Mouse (Mus musculus): ENCODE measurements around the gene Smg6. TPM values are rescaled to one million over a fixed set of nuclear protein-coding genes. Genes with fewer than 3 reads are reported as not detected.

The Smg6 gene
- total RNA-seq, 2 experiments from 2014 or later: 19.2 to 23.5 TPM

DNA sequence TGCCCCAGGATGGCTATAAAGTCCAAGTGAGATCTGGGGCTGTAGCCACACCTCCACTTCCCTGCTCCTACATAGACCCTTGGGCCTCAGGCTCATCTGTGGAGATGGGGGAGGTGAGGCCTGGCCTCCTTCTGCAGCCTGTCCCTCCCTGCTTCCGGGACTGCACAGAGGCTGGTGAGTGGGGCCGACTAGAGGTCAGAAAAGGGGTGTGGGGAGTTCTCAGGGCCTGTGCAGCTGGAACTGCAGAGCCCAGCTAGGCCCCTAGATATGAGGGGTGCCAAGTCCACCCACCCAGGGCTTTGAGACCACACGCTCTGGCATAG lies 222.2 kb downstream of the Smg6 start:
- no peak for DNase-seq

DNA sequence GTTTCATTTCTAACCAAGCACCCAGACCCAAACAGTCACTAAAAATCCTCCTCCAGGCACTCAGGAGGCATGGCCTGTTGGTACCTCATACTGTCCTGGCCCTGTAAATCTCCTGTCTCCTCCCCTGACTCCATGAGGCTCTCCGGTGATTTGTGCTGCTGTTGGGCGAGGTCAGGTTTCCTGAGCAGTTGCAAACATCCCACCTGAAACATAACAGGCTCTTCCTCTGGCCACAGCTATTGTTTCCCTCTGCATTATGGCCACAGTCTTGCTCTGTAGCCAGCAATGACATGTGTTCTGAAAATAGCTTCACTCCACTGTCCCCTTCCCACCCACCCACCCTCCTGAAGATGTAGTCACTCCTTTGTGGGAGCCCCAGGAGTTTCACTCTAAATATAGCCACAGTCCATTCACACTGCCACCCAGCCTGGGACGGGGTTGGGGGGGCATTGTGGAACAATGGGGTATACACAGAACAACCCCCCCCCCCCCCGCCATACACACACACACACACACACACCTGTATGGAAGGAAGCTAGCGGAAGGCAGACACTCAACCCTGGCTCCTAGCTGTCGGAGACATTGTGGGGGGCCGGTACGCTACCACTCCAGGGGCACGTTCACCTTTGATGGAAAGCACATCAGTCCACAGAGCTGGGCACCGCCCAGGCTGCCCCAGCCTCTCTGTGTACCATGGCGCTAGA lies 222.9 kb downstream of the Smg6 start:
- no peak for DNase-seq

DNA sequence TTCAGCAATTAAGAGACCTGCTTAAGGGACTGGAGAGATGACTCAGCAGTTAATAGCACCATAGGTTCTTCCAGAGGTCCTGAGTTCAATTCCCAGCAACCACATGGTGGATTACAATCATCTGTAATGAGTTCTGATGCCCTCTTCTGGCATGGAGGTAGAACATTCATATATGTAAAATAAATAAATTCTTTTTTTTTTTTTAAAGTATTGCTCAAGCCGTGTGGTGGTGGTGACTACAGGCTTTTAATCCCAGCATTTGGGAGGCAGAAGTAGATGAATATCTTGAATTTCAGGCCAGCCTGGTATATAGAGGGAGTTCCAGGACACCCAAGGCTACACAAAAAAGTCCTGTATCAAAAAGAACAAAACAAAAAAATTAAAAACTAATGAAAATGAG lies 224.7 kb downstream of the Smg6 start:
- no peak for DNase-seq

DNA sequence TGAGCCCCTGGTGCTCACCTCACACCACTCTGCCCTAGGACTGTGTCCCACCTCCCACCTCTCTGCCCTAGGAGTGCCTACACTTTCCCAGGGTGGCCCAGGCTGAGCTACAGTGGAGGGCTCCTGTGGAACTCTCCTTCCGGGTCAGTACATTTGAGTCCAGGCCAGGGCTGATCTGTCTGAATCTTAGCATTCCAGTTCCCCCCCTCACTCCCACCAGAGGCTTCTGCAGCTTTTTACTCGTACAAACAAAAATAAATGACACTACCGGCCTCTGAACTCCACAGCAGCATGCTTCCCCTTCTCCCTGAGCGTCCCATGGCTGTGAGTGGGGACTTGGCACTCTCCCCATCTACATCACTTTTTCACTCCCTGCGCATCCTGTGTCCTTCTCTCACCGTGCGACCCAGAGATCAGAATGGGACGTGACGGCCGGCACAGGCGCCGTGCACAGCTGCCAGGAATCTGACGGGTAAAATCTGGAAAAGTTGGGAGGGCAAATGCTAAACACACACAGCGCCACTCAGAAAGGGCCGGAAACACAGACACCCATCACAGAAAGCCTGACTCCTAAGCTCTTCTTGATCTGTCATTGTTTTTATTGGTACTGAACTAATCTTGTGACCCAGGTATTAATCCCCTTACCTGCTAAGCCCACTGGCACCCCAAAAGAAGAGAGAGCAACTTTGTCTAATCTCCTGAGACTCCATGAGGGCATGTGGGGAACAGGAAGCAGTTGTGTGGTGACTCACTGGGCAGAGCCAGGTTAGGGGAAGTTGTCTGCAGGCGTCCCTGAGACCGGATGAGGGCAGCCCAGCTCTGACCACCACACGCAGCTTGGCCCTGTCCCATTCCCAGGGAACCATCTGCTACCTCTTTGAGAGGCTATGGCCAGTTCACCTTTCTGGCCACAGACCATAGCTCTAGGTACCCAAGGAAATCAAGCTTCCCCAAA lies 227.3 kb downstream of the Smg6 start:
- peak; percentile 37 to 60 for DNase-seq

DNA sequence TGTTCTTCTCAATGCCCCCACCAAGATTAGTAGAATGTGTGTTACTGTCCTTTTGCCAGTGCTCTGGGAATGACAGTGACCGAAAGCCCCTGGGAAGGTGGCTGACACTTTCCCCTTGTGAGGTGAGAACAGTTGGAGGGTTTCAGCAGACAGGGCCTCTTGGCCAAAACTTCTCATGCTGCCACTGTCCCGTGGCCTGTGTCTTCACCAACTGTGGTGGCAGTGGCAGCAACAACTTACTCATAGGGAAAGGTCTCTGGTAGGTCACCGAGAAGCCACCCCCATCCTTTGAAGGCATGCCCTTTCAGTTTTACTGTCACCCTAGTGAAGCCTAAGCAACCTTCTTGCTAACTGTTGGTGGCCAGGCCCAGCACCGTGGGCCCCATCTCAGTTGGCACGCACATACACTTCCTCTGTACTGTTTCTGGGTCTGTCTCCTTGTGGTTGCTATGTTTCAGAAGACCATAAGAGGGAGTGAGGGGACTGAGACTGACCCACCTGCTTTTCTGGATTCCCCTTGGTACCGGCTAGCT lies 228.5 kb downstream of the Smg6 start:
- DNase-seq: no peak

DNA sequence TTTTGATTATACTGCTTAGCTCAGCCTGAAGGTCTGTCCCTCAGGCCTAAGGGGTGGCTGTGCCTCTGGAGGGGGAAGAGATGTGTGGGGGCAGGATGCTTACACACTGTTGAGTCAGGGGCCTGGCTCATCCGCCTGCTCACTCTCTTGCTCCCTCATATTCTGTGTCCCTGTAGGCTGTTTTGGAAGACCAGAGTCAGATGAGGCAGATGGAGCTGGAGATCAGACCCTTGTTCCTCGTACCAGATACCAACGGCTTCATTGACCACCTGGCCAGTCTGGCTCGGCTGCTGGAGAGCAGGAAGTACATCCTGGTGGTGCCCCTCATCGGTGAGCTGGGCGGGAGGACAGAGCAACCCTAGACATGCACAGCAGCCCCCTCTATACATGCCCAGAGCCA lies 230.4 kb downstream of the Smg6 start:
- DNase-seq: no peak

- no peak for DNase-seq
Observed at GRCm38 (mm10) chr11:75156416-75156815, 230.8 kb downstream of the Smg6 start.

DNA sequence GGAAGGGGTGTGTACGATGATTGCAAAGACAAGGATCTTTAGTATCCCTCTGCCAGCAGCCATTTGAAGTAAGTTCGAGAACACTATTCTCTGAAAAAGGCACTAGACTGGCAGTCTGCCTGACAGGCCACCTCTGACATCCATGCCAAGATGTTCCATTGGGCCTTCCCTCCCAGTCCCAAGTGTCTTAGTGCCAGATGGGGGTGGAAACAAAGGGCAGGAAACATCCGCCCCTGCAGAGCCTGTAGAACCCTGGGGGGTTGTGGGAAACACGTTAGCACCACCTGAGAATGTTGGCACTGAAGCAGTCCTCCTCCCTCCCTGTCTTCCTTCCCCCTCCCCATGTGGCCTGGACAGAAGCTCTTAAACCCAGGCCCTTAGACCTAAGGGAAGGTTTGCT lies 231.4 kb downstream of the Smg6 start:
- no peak for DNase-seq

DNA sequence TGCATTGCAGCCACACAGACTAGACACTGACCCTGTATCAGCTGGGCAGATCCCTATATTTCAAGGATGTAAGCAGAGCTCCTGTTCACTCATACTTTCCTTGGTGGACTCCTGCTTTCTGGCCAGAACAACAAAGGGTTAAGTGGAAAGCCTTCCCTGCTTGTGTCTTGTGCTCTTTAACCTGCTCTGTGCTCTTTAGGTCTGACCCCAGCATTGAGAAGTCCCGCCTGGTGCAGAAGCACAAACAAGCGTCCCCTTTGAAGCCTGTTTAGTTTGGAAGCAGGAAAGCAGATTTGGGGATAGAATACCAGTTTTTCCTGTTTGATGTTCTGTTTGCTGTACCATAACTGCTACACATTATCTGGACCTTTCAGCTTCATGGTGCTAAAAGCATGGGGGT lies 232.3 kb downstream of the Smg6 start:
- no peak for DNase-seq

GRCm38 (mm10) chr11:75158432-75158831 lies 232.8 kb downstream of the Smg6 start:
- DNase-seq: no peak

DNA sequence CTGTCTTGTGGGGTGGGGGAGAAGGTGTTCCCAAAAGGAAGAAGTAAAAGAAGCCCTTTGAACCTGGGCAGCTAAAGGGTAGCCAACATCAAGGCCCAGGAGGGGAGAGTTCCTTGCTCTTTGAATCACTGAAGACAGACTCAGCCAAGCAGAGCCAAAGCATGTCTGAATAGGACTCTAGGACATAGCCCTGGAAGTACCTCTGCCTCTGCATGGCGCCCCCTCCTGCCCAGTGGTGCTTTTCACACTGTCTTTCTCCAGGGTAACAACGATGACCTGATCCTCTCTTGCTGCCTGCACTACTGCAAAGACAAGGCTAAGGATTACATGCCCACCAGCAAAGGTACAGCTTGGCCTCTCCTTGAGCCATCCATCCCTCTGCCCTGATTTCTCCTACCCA lies 233.9 kb downstream of the Smg6 start:
- DNase-seq: peak; percentile 54 to 80

- DNase-seq: no peak
Observed at GRCm38 (mm10) chr11:75160954-75161353, 235.3 kb downstream of the Smg6 start.

GRCm38 (mm10) chr11:75161417-75162008 lies 235.9 kb downstream of the Smg6 start:
- DNase-seq: no peak

- no peak for DNase-seq
Observed at GRCm38 (mm10) chr11:75162591-75163080, 237.0 kb downstream of the Smg6 start.

GRCm38 (mm10) chr11:75163379-75163778 lies 237.8 kb downstream of the Smg6 start:
- DNase-seq: no peak

DNA sequence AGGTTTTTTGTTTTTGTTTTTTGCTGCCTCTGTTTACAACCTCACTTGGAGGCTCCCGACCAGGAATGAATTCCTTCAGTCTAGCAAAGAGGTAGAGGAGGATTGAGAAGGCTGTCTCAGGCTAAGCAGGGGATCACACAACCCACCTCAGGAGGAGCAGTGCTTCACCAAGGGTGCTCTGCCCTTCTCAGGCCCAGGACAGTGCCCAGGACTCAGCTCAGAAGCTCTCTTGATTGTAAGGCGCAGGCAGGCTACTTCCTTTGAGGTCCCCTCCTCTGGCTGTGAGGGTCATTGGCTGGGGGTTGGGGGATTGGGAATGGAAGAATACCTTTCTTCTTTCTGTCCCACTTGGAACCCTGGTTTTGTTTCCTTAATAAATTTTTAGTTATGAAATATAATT lies 238.4 kb downstream of the Smg6 start:
- no peak for DNase-seq

GRCm38 (mm10) chr11:75164750-75165149 lies 239.1 kb downstream of the Smg6 start:
- no peak for DNase-seq

GRCm38 (mm10) chr11:75165441-75166192 lies 240.0 kb downstream of the Smg6 start:
- DNase-seq: peak; percentile 89 to 91

GRCm38 (mm10) chr11:75166193-75166842 lies 240.7 kb downstream of the Smg6 start:
- no peak for DNase-seq

GRCm38 (mm10) chr11:75166861-75167642 lies 241.4 kb downstream of the Smg6 start:
- peak in 1 of 2 experiments; percentile 58 for DNase-seq

Data from adrenal gland, postnatal 36 days (tissue).